Mouse (Mus musculus): ENCODE measurements around the gene Pcbp1. TPM values are rescaled to one million over a fixed set of nuclear protein-coding genes. Genes with fewer than 3 reads are reported as not detected.

Pcbp1 gene
- polyA plus RNA-seq, 1 experiment: 453 TPM

- no peak overlapping the region for H3ac ChIP-seq (ENCODE audit: control insufficient read depth, insufficient read length, low read depth)
- no peaks in the 10 kb centered on the region for H3K36me3 ChIP-seq (ENCODE audit: control insufficient read depth, insufficient read depth)
- H3K4me3 ChIP-seq (ENCODE audit: insufficient read depth, poor library complexity, severe bottlenecking): no peak overlapping the region
- no peaks in the 10 kb centered on the region for H3K79me3 ChIP-seq (ENCODE audit: low read depth)
- TF ChIP-seq CTCF (IDR thresholded peaks at IDR 0.05; ENCODE audit: control insufficient read depth, insufficient read depth, insufficient read length) (no peak), MYOD1 (IDR thresholded peaks at IDR 0.05; ENCODE audit: control insufficient read depth, insufficient read length, low read depth) (no peak), FOSL1 (IDR thresholded peaks at IDR 0.05; ENCODE audit: insufficient read depth, low read length, poor library complexity, severe bottlenecking) (no peak), MYOG (IDR thresholded peaks at IDR 0.05; ENCODE audit: control insufficient read depth, extremely low read depth, insufficient read length) (no peak), CEBPB (IDR thresholded peaks at IDR 0.05; ENCODE audit: low read depth) (no peak), USF1 (IDR thresholded peaks at IDR 0.05; ENCODE audit: low read depth) (no peak), MAX (IDR thresholded peaks at IDR 0.05) (no peak)
- H3K79me2 ChIP-seq (ENCODE audit: control insufficient read depth, insufficient read depth): no peaks in the 10 kb centered on the region
- H3K27me3 ChIP-seq (ENCODE audit: control insufficient read depth, insufficient read depth, insufficient read length): no peaks in the 10 kb centered on the region
Observed at GRCm38 (mm10) chr6:86509866-86510200, 16.3 kb downstream of the Pcbp1 start.

- no peaks in the 10 kb centered on the region for H3K27me3 ChIP-seq (ENCODE audit: control insufficient read depth, insufficient read depth, insufficient read length)
- H3K79me3 ChIP-seq (ENCODE audit: low read depth): no peaks in the 10 kb centered on the region
- TF ChIP-seq FOSL1 (IDR thresholded peaks at IDR 0.05; ENCODE audit: insufficient read depth, low read length, poor library complexity, severe bottlenecking): no peak
- no peak for TF ChIP-seq USF1 (IDR thresholded peaks at IDR 0.05; ENCODE audit: low read depth)
- H3K4me3 ChIP-seq (ENCODE audit: insufficient read depth, poor library complexity, severe bottlenecking): no peak overlapping the region
- no peaks in the 10 kb centered on the region for H3K36me3 ChIP-seq (ENCODE audit: control insufficient read depth, insufficient read depth)
- no peaks in the 10 kb centered on the region for H3K79me2 ChIP-seq (ENCODE audit: control insufficient read depth, insufficient read depth)
- no peak overlapping the region for H3ac ChIP-seq (ENCODE audit: control insufficient read depth, insufficient read length, low read depth)
Observed at GRCm38 (mm10) chr6:86509194-86509865, 16.8 kb downstream of the Pcbp1 start.

- Histone ChIP-seq H3ac (ENCODE audit: control insufficient read depth, insufficient read length, low read depth) (no peak overlapping the region), H3K79me2 (ENCODE audit: control insufficient read depth, insufficient read depth) (no peaks in the 10 kb centered on the region), H3K27me3 (ENCODE audit: control insufficient read depth, insufficient read depth, insufficient read length) (no peaks in the 10 kb centered on the region), H3K4me3 (ENCODE audit: insufficient read depth, poor library complexity, severe bottlenecking) (no peak overlapping the region), H3K79me3 (ENCODE audit: low read depth) (no peaks in the 10 kb centered on the region), H3K36me3 (ENCODE audit: control insufficient read depth, insufficient read depth) (no peaks in the 10 kb centered on the region)
- TF ChIP-seq MYOG (IDR thresholded peaks at IDR 0.05; ENCODE audit: control insufficient read depth, extremely low read depth, insufficient read length) (no peak), CEBPB (IDR thresholded peaks at IDR 0.05; ENCODE audit: low read depth) (no peak), CTCF (IDR thresholded peaks at IDR 0.05; ENCODE audit: control insufficient read depth, insufficient read depth, insufficient read length) (no peak), MAX (IDR thresholded peaks at IDR 0.05) (no peak), MYOD1 (IDR thresholded peaks at IDR 0.05; ENCODE audit: control insufficient read depth, insufficient read length, low read depth) (no peak), FOSL1 (IDR thresholded peaks at IDR 0.05; ENCODE audit: insufficient read depth, low read length, poor library complexity, severe bottlenecking) (no peak), USF1 (IDR thresholded peaks at IDR 0.05; ENCODE audit: low read depth) (no peak)
Observed at GRCm38 (mm10) chr6:86508736-86509135, 17.4 kb downstream of the Pcbp1 start.

GRCm38 (mm10) chr6:86507116-86507515 lies 19.0 kb downstream of the Pcbp1 start:
- TF ChIP-seq CTCF (IDR thresholded peaks at IDR 0.05; ENCODE audit: control insufficient read depth, insufficient read depth, insufficient read length): no peak
- TF ChIP-seq MYOG (IDR thresholded peaks at IDR 0.05; ENCODE audit: control insufficient read depth, extremely low read depth, insufficient read length): no peak
- TF ChIP-seq MYOD1 (IDR thresholded peaks at IDR 0.05; ENCODE audit: control insufficient read depth, insufficient read length, low read depth): no peak
- TF ChIP-seq USF1 (IDR thresholded peaks at IDR 0.05; ENCODE audit: low read depth): no peak
- TF ChIP-seq MAX (IDR thresholded peaks at IDR 0.05): no peak
- TF ChIP-seq FOSL1 (IDR thresholded peaks at IDR 0.05; ENCODE audit: insufficient read depth, low read length, poor library complexity, severe bottlenecking): no peak
- TF ChIP-seq CEBPB (IDR thresholded peaks at IDR 0.05; ENCODE audit: low read depth): no peak
- Histone ChIP-seq H3K79me2 (ENCODE audit: control insufficient read depth, insufficient read depth) (no peaks in the 10 kb centered on the region), H3K79me3 (ENCODE audit: low read depth) (no peaks in the 10 kb centered on the region), H3K27me3 (ENCODE audit: control insufficient read depth, insufficient read depth, insufficient read length) (no peaks in the 10 kb centered on the region), H3K36me3 (ENCODE audit: control insufficient read depth, insufficient read depth) (no peaks in the 10 kb centered on the region), H3K4me3 (ENCODE audit: insufficient read depth, poor library complexity, severe bottlenecking) (no peak overlapping the region), H3ac (ENCODE audit: control insufficient read depth, insufficient read length, low read depth) (no peak overlapping the region)

- TF ChIP-seq CEBPB (IDR thresholded peaks at IDR 0.05; ENCODE audit: low read depth) (no peak), FOSL1 (IDR thresholded peaks at IDR 0.05; ENCODE audit: insufficient read depth, low read length, poor library complexity, severe bottlenecking) (no peak), CTCF (IDR thresholded peaks at IDR 0.05; ENCODE audit: control insufficient read depth, insufficient read depth, insufficient read length) (no peak), MYOG (IDR thresholded peaks at IDR 0.05; ENCODE audit: control insufficient read depth, extremely low read depth, insufficient read length) (no peak), MAX (IDR thresholded peaks at IDR 0.05) (no peak), MYOD1 (IDR thresholded peaks at IDR 0.05; ENCODE audit: control insufficient read depth, insufficient read length, low read depth) (no peak), USF1 (IDR thresholded peaks at IDR 0.05; ENCODE audit: low read depth) (no peak)
- Histone ChIP-seq H3K79me2 (ENCODE audit: control insufficient read depth, insufficient read depth) (no peaks in the 10 kb centered on the region), H3K36me3 (ENCODE audit: control insufficient read depth, insufficient read depth) (no peaks in the 10 kb centered on the region), H3K27me3 (ENCODE audit: control insufficient read depth, insufficient read depth, insufficient read length) (no peaks in the 10 kb centered on the region), H3K4me3 (ENCODE audit: insufficient read depth, poor library complexity, severe bottlenecking) (no peak overlapping the region), H3K79me3 (ENCODE audit: low read depth) (no peaks in the 10 kb centered on the region), H3ac (ENCODE audit: control insufficient read depth, insufficient read length, low read depth) (no peak overlapping the region)
Observed at GRCm38 (mm10) chr6:86506309-86506708, 19.8 kb downstream of the Pcbp1 start.

- no peak overlapping the region for H3K4me3 ChIP-seq (ENCODE audit: insufficient read depth, poor library complexity, severe bottlenecking)
- H3ac ChIP-seq (ENCODE audit: control insufficient read depth, insufficient read length, low read depth): no peak overlapping the region
- no peaks in the 10 kb centered on the region for H3K79me3 ChIP-seq (ENCODE audit: low read depth)
- TF ChIP-seq MAX (IDR thresholded peaks at IDR 0.05) (no peak), CEBPB (IDR thresholded peaks at IDR 0.05; ENCODE audit: low read depth) (no peak), MYOD1 (IDR thresholded peaks at IDR 0.05; ENCODE audit: control insufficient read depth, insufficient read length, low read depth) (no peak), FOSL1 (IDR thresholded peaks at IDR 0.05; ENCODE audit: insufficient read depth, low read length, poor library complexity, severe bottlenecking) (no peak), MYOG (IDR thresholded peaks at IDR 0.05; ENCODE audit: control insufficient read depth, extremely low read depth, insufficient read length) (no peak), USF1 (IDR thresholded peaks at IDR 0.05; ENCODE audit: low read depth) (no peak), CTCF (IDR thresholded peaks at IDR 0.05; ENCODE audit: control insufficient read depth, insufficient read depth, insufficient read length) (no peak)
- no peaks in the 10 kb centered on the region for H3K79me2 ChIP-seq (ENCODE audit: control insufficient read depth, insufficient read depth)
- no peaks in the 10 kb centered on the region for H3K36me3 ChIP-seq (ENCODE audit: control insufficient read depth, insufficient read depth)
- H3K27me3 ChIP-seq (ENCODE audit: control insufficient read depth, insufficient read depth, insufficient read length): no peaks in the 10 kb centered on the region
Observed at GRCm38 (mm10) chr6:86505671-86506070, 20.4 kb downstream of the Pcbp1 start.
